Mouse (Mus musculus) ES-Bruce4 (cell line): Measurements from ENCODE around the gene Tpst1.

Source experiments
- CTCF ChIP-seq: IDR thresholded peaks from one replicate; pipeline ENCODE4 v1.8.1; 2011; ENCODE audit warnings: low read depth, low read length
- EP300 ChIP-seq: IDR thresholded peaks from 2 replicates; pipeline ENCODE4 v1.6.1; 2011; ENCODE audit warnings: low read depth, low read length; ENCODE audit not compliant: insufficient read depth

DNA sequence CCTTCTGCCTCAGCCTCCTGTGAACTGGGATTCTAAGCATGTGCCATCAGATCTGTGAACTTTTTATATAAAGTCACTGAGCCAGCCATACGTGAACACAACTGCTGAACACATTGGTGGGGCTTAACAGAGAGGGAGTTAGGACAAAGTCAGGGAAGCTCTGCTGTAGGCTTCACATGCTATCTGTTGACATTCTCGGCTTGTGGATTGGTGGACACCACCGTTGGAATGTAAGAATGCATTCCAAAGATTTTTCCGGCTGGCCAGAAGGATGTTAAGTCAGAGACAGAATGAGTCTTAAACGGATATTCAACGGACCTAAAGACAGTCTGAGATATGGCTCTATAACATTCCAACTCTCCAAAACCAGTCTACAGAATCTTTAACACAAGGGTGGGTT lies 96.0 kb downstream of the Tpst1 start:
- TF ChIP-seq CTCF (no peak), EP300 (no peak)
